Mouse (Mus musculus): ENCODE measurements around the gene Galnt14. TPM values are rescaled to one million over a fixed set of nuclear protein-coding genes. Genes with fewer than 3 reads are reported as not detected.
A peak's percentile ranks its signal among the peaks of the same experiment; 100 is the strongest.

The Galnt14 gene
- polyA plus RNA-seq, 2 experiments = 0.03 to 0.08 TPM

DNA sequence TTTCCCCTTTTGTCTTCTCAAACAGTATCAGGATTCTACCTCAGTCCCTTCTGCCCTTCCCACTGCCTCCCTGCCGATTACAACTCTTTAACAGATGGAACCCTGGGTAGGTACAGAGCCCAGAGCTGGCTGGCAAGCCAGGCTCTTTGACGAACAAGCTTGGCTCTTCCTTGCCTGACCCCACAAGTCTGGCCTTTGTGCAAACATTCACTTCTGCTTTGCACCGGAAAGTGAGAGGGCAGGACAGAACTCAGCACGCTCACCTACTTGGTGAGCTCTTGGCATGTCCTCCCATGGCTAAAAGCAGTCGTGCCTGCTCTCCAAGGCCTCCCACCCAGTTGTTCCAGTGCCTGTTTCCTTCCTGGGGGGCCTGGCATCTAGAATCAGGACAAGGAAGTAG lies 137.4 kb downstream of the Galnt14 start:
- H3K27ac ChIP-seq = no peak overlapping the region
- DNase-seq (ENCODE audit: low read depth in 3 of 3, low spot score in 3 of 3) = no peak
- TF ChIP-seq CTCF (IDR thresholded peaks at IDR 0.05; ENCODE audit: low read depth) (no peak), EP300 (IDR thresholded peaks at IDR 0.05; ENCODE audit: low read depth) (no peak)
- H3K9ac ChIP-seq (replicated peaks) = no peak overlapping the region
- no peaks in the 10 kb centered on the region for H3K27me3 ChIP-seq (ENCODE audit: control insufficient read depth, insufficient read depth, low read length)
- no peak overlapping the region for H3K4me2 ChIP-seq (ENCODE audit: low read depth)
- no peak overlapping the region for H3K4me3 ChIP-seq (ENCODE audit: insufficient read depth in 1 of 2, low read depth in 2 of 2, low read length in 2 of 2)
- 42% methylated on average over 5 of the region's 5 CpGs for WGBS (ENCODE audit: insufficient replicate concordance)
- no peaks in the 10 kb centered on the region for H3K36me3 ChIP-seq (replicated peaks; ENCODE audit: control insufficient read depth, insufficient read depth, low read depth)
- H3K4me1 ChIP-seq (replicated peaks; ENCODE audit: control insufficient read depth in 2 of 2, insufficient read depth in 2 of 2, low read length in 1 of 2) = no peaks in the 10 kb centered on the region
- no peak for ATAC-seq (ENCODE audit: insufficient read depth)
- H3K9me3 ChIP-seq (ENCODE audit: control insufficient read depth, low read length) = no peaks in the 10 kb centered on the region

DNA sequence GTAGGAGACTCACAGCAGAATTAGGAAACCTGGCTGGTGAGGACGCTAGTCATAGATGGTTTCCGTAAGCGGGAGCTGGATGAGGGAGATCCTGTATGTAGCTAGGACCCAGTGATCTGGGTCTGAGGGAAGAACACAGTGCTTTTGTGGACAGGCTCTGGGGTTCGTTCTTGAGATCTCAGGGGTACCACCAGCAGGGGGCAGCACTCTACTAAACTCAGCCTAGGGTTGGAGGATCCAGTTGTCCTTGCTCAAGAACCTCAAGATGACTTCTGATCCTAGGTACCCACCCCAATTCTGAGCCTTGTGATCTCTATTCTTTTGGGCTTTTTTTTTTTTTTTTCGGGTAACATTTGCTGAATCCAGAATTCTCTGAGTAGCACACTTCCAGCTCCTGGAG lies 137.8 kb downstream of the Galnt14 start:
- TF ChIP-seq EP300 (IDR thresholded peaks at IDR 0.05; ENCODE audit: low read depth) = no peak
- peak; percentile 53 for TF ChIP-seq CTCF (IDR thresholded peaks at IDR 0.05; ENCODE audit: low read depth)
- Histone ChIP-seq H3K4me1 (replicated peaks; ENCODE audit: control insufficient read depth in 2 of 2, insufficient read depth in 2 of 2, low read length in 1 of 2) (no peaks in the 10 kb centered on the region), H3K4me2 (ENCODE audit: low read depth) (no peak overlapping the region), H3K9ac (replicated peaks) (no peak overlapping the region), H3K36me3 (replicated peaks; ENCODE audit: control insufficient read depth, insufficient read depth, low read depth) (no peaks in the 10 kb centered on the region), H3K27me3 (ENCODE audit: control insufficient read depth, insufficient read depth, low read length) (no peaks in the 10 kb centered on the region), H3K27ac (no peak overlapping the region), H3K4me3 (ENCODE audit: insufficient read depth in 1 of 2, low read depth in 2 of 2, low read length in 2 of 2) (no peak overlapping the region), H3K9me3 (ENCODE audit: control insufficient read depth, low read length) (no peaks in the 10 kb centered on the region)
- peak in 2 of 3 experiments; percentile 1 for DNase-seq (ENCODE audit: low read depth in 3 of 3, low spot score in 3 of 3)
- 54% methylated on average over 5 of the region's 5 CpGs for WGBS (ENCODE audit: insufficient replicate concordance)
- ATAC-seq (ENCODE audit: insufficient read depth) = no peak

DNA sequence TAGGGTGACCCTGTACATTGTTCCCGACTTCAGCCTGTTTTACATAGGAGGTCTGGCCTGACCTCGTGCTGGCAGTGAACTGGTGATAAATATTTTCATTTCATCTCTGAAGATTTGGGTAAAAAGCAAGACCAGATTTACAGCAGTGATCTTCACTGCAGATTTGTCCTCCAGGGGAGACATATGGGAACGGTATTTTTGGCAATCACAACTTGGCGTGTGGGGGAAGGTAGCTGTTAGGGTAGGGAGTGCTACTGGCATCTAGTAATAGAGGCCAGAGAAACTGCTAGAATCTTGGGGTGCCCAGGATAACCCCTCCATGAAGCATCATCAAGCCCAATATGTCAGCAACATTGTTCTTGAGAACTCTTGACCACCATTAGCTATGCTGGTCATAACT lies 138.3 kb downstream of the Galnt14 start:
- no peaks in the 10 kb centered on the region for H3K4me1 ChIP-seq (replicated peaks; ENCODE audit: control insufficient read depth in 2 of 2, insufficient read depth in 2 of 2, low read length in 1 of 2)
- H3K9ac ChIP-seq (replicated peaks) = no peak overlapping the region
- WGBS (ENCODE audit: insufficient replicate concordance) = 50% methylated on average over 4 of the region's 4 CpGs
- no peak overlapping the region for H3K27ac ChIP-seq
- H3K36me3 ChIP-seq (replicated peaks; ENCODE audit: control insufficient read depth, insufficient read depth, low read depth) = no peaks in the 10 kb centered on the region
- TF ChIP-seq EP300 (IDR thresholded peaks at IDR 0.05; ENCODE audit: low read depth) (no peak), CTCF (IDR thresholded peaks at IDR 0.05; ENCODE audit: low read depth) (no peak)
- DNase-seq (ENCODE audit: low read depth in 3 of 3, low spot score in 3 of 3) (no peak), ATAC-seq (ENCODE audit: insufficient read depth) (no peak)
- no peak overlapping the region for H3K4me3 ChIP-seq (ENCODE audit: insufficient read depth in 1 of 2, low read depth in 2 of 2, low read length in 2 of 2)
- no peaks in the 10 kb centered on the region for H3K27me3 ChIP-seq (ENCODE audit: control insufficient read depth, insufficient read depth, low read length)
- H3K4me2 ChIP-seq (ENCODE audit: low read depth) = no peak overlapping the region
- no peaks in the 10 kb centered on the region for H3K9me3 ChIP-seq (ENCODE audit: control insufficient read depth, low read length)

DNA sequence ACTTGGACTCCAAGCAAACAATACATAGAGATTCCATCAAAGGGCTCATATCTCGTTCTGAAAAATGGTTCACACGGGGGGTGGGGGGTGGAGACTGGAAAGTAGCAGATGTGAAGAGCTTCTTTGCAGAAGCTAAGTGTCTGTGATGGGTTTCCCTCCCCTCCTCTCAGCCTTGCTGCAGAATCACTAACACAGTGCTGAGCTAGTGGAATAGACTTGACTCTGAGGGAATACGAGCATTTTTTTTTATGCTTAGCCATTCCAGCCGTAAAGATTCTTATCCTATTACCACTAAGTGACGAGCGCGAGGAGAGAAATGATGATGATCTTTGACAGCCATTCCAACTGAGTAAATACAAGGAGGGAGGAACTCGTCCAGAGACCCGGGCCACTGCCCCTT lies 142.0 kb downstream of the Galnt14 start:
- TF ChIP-seq CTCF (IDR thresholded peaks at IDR 0.05; ENCODE audit: low read depth) = no peak
- TF ChIP-seq EP300 (IDR thresholded peaks at IDR 0.05; ENCODE audit: low read depth) = no peak
- Histone ChIP-seq H3K4me3 (ENCODE audit: insufficient read depth in 1 of 2, low read depth in 2 of 2, low read length in 2 of 2) (no peak overlapping the region), H3K27me3 (ENCODE audit: control insufficient read depth, insufficient read depth, low read length) (no peaks in the 10 kb centered on the region), H3K9ac (replicated peaks) (no peak overlapping the region), H3K4me1 (replicated peaks; ENCODE audit: control insufficient read depth in 2 of 2, insufficient read depth in 2 of 2, low read length in 1 of 2) (no peaks in the 10 kb centered on the region), H3K9me3 (ENCODE audit: control insufficient read depth, low read length) (no peaks in the 10 kb centered on the region), H3K4me2 (ENCODE audit: low read depth) (no peak overlapping the region), H3K36me3 (replicated peaks; ENCODE audit: control insufficient read depth, insufficient read depth, low read depth) (no peaks in the 10 kb centered on the region), H3K27ac (no peak overlapping the region)
- DNase-seq (ENCODE audit: low read depth in 3 of 3, low spot score in 3 of 3) (no peak), ATAC-seq (ENCODE audit: insufficient read depth) (no peak)
- WGBS (ENCODE audit: insufficient replicate concordance) = 62% methylated on average over 9 of the region's 9 CpGs

DNA sequence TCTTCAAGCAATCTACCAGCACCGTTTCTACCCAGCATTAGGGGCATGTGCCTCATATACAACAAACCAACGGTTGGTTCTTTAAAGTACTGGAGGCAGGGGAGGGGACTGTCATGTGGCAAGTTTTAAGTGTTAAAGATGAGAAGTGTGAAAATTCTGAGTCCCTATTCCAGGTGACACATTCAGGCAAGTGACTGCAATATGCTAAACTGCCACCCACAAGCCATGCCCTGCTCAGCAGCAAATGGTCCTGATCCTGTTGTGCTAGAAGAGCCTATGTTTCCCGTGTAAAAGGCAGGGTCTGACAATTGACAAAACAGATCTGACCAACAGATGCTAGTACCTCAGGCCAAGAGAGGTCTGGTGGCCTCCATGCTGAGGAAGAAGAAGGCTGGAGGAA lies 149.1 kb downstream of the Galnt14 start:
- no peak overlapping the region for H3K4me2 ChIP-seq (ENCODE audit: low read depth)
- H3K9me3 ChIP-seq (ENCODE audit: control insufficient read depth, low read length) = no peaks in the 10 kb centered on the region
- H3K27me3 ChIP-seq (ENCODE audit: control insufficient read depth, insufficient read depth, low read length) = no peaks in the 10 kb centered on the region
- 34% methylated on average over 3 of the region's 3 CpGs for WGBS (ENCODE audit: insufficient replicate concordance)
- H3K27ac ChIP-seq = no peak overlapping the region
- no peak overlapping the region for H3K9ac ChIP-seq (replicated peaks)
- no peak for DNase-seq (ENCODE audit: low read depth in 3 of 3, low spot score in 3 of 3)
- H3K4me3 ChIP-seq (ENCODE audit: insufficient read depth in 1 of 2, low read depth in 2 of 2, low read length in 2 of 2) = no peak overlapping the region
- TF ChIP-seq CTCF (IDR thresholded peaks at IDR 0.05; ENCODE audit: low read depth) (no peak), EP300 (IDR thresholded peaks at IDR 0.05; ENCODE audit: low read depth) (no peak)
- H3K36me3 ChIP-seq (replicated peaks; ENCODE audit: control insufficient read depth, insufficient read depth, low read depth) = no peaks in the 10 kb centered on the region
- no peak for ATAC-seq (ENCODE audit: insufficient read depth)
- no peaks in the 10 kb centered on the region for H3K4me1 ChIP-seq (replicated peaks; ENCODE audit: control insufficient read depth in 2 of 2, insufficient read depth in 2 of 2, low read length in 1 of 2)

All from liver, embryonic 14.5 days (tissue).